Mouse (Mus musculus) MEL (cell line): Measurements from ENCODE around the gene Sipa1l1. TPM values are rescaled to one million over a fixed set of nuclear protein-coding genes. Genes with fewer than 3 reads are reported as not detected.

Source experiments
- DNase-seq: peaks from one replicate; pipeline ENCODE4 v3.0.0; 2011; ENCODE audit warnings: low read depth, low spot score
- H3K27ac ChIP-seq: 2 replicates; pipeline ENCODE4 v1.5.1; 2012; ENCODE audit warnings: low read depth, mild to moderate bottlenecking, control low read depth, low read length, moderate library complexity; ENCODE audit not compliant: control insufficient read depth
- H3K27me3 ChIP-seq, 2 experiments: fragments of 150-350 bp in 1 of 2; sonication (generic) in 1 of 2; 2 replicates each; pipeline ENCODE4 v1.6.1; 2012; ENCODE audit warnings: low read length in 2 of 2, mild to moderate bottlenecking in 2 of 2, improper control_type of control experiment in 1 of 2, moderate library complexity in 1 of 2; ENCODE audit not compliant: insufficient read depth in 2 of 2, control insufficient read depth in 1 of 2
- H3K36me3 ChIP-seq, 2 experiments: 2 replicates each; pipeline ENCODE4 v1.6.1; 2012 to 2014; ENCODE audit warnings: low read length in 2 of 2, improper control_type of control experiment in 1 of 2, inconsistent platforms in 1 of 2, mild to moderate bottlenecking in 1 of 2; ENCODE audit not compliant: insufficient read depth in 2 of 2, control insufficient read depth in 1 of 2
- H3K4me1 ChIP-seq, 2 experiments: fragments of 150-350 bp in 1 of 2; sonication (generic) in 1 of 2; 2 replicates each; pipeline ENCODE4 v1.6.1; 2012; ENCODE audit warnings: low read length in 2 of 2, improper control_type of control experiment in 1 of 2, mild to moderate bottlenecking in 1 of 2; ENCODE audit not compliant: insufficient read depth in 2 of 2, control insufficient read depth in 1 of 2
- H3K4me3 ChIP-seq, 2 experiments: fragments of 150-350 bp in 1 of 2; sonication (generic) in 1 of 2; 2 replicates each; pipeline ENCODE4 v1.5.1; 2012; ENCODE audit warnings: low read depth in 2 of 2, low read length in 2 of 2, mild to moderate bottlenecking in 2 of 2, moderate library complexity in 2 of 2, control low read depth in 1 of 2, improper control_type of control experiment in 1 of 2; ENCODE audit not compliant: control insufficient read depth in 1 of 2, insufficient read depth in 1 of 2
- H3K79me2 ChIP-seq: 2 replicates; pipeline ENCODE4 v1.6.1; 2012; ENCODE audit warnings: mild to moderate bottlenecking, low read length, moderate library complexity; ENCODE audit not compliant: control insufficient read depth, poor library complexity, insufficient read depth
- H3K9ac ChIP-seq: 2 replicates; pipeline ENCODE4 v1.6.1; 2012; ENCODE audit warnings: low read depth, mild to moderate bottlenecking, control low read depth, low read length, moderate library complexity; ENCODE audit not compliant: control insufficient read depth, poor library complexity, severe bottlenecking
- H3K9me3 ChIP-seq: fragments of 150-350 bp; sonication (generic); replicated peaks from 2 replicates; pipeline ENCODE4 v1.6.1; 2012; ENCODE audit warnings: mild to moderate bottlenecking, low read length, improper control_type of control experiment, moderate library complexity; ENCODE audit not compliant: insufficient read depth
- CTCF ChIP-seq, 3 experiments: IDR thresholded peaks in 2 of 3; conservative IDR thresholded peaks in 1 of 3; 2 replicates each; pipeline ENCODE4 v1.5.1; 2011 to 2012; ENCODE audit warnings: low read length in 3 of 3, low read depth in 2 of 3, mild to moderate bottlenecking in 2 of 3, improper control_type of control experiment in 1 of 3, inconsistent platforms in 1 of 3, mixed read lengths in 1 of 3, moderate library complexity in 1 of 3; ENCODE audit not compliant: control insufficient read depth in 1 of 3, insufficient read depth in 1 of 3, poor library complexity in 1 of 3, severe bottlenecking in 1 of 3
- GATA1 ChIP-seq: IDR thresholded peaks from 2 replicates; pipeline ENCODE4 v1.6.1; 2011; ENCODE audit warnings: low read depth, low read length, improper control_type of control experiment
- JUND ChIP-seq: IDR thresholded peaks from 2 replicates; pipeline ENCODE4 v1.6.1; 2011; ENCODE audit warnings: low read depth, mild to moderate bottlenecking, improper control_type of control experiment, low read length
- MAX ChIP-seq: IDR thresholded peaks from 2 replicates; pipeline ENCODE4 v1.6.1; 2011; ENCODE audit warnings: low read length, improper control_type of control experiment
- MEF2A ChIP-seq: IDR thresholded peaks from 2 replicates; pipeline ENCODE4 v1.6.1; 2014; ENCODE audit warnings: low read depth, mild to moderate bottlenecking, inconsistent platforms, low read length, improper control_type of control experiment; ENCODE audit not compliant: poor library complexity, insufficient replicate concordance, severe bottlenecking; ENCODE audit errors: extremely low read depth
- MXI1 ChIP-seq: IDR thresholded peaks from 2 replicates; pipeline ENCODE4 v1.6.1; 2011; ENCODE audit warnings: mild to moderate bottlenecking, low read depth, low read length, improper control_type of control experiment
- MYC ChIP-seq: IDR thresholded peaks from 2 replicates; pipeline ENCODE4 v1.6.1; 2011; ENCODE audit warnings: low read depth, mild to moderate bottlenecking, low read length, improper control_type of control experiment, moderate library complexity
- NRF1 ChIP-seq: IDR thresholded peaks from 2 replicates; pipeline ENCODE4 v1.6.1; 2014; ENCODE audit warnings: low read depth, mild to moderate bottlenecking, inconsistent platforms, low read length, improper control_type of control experiment, moderate library complexity; ENCODE audit not compliant: poor library complexity, insufficient read depth, severe bottlenecking
- POLR2A ChIP-seq, 2 experiments: IDR thresholded peaks; 2 replicates each; pipeline ENCODE4 v1.6.1; 2011 to 2012; ENCODE audit warnings: low read length in 2 of 2, mild to moderate bottlenecking in 2 of 2, control low read depth in 1 of 2, improper control_type of control experiment in 1 of 2, low read depth in 1 of 2, moderate library complexity in 1 of 2; ENCODE audit not compliant: control insufficient read depth in 1 of 2, insufficient read depth in 1 of 2, poor library complexity in 1 of 2
- POLR2AphosphoS2 ChIP-seq: IDR thresholded peaks from 2 replicates; pipeline ENCODE4 v1.6.1; 2011; ENCODE audit warnings: low read length, improper control_type of control experiment
- RAD21 ChIP-seq: IDR thresholded peaks from 2 replicates; pipeline ENCODE4 v1.6.1; 2011; ENCODE audit warnings: mild to moderate bottlenecking, low read depth, low read length, improper control_type of control experiment
- SMC3 ChIP-seq: IDR thresholded peaks from 2 replicates; pipeline ENCODE4 v1.6.1; 2011; ENCODE audit warnings: low read depth, low read length, improper control_type of control experiment
- TBP ChIP-seq: IDR thresholded peaks from 2 replicates; pipeline ENCODE4 v1.8.0; 2011; ENCODE audit warnings: low read depth, low read length, improper control_type of control experiment
- UBTF ChIP-seq: IDR thresholded peaks from 2 replicates; pipeline ENCODE4 v1.6.1; 2012; ENCODE audit warnings: low read depth, mild to moderate bottlenecking, inconsistent platforms, low read length, improper control_type of control experiment, moderate library complexity, borderline replicate concordance; ENCODE audit not compliant: insufficient read depth
- USF2 ChIP-seq, 2 experiments: IDR thresholded peaks; 2 replicates each; pipeline ENCODE4 v1.6.1; 2011 to 2012; ENCODE audit warnings: improper control_type of control experiment in 2 of 2, low read length in 2 of 2, borderline replicate concordance in 1 of 2, inconsistent platforms in 1 of 2, low read depth in 1 of 2, mild to moderate bottlenecking in 1 of 2; ENCODE audit not compliant: insufficient read depth in 1 of 2
- ZKSCAN1 ChIP-seq: IDR thresholded peaks from 2 replicates; pipeline ENCODE4 v1.6.1; 2012; ENCODE audit warnings: low read depth, mild to moderate bottlenecking, inconsistent platforms, low read length, improper control_type of control experiment, moderate library complexity
- polyA plus RNA-seq, 2 experiments: library from polyadenylated mRNA; stranded (reverse) in 1 of 2; unstranded in 1 of 2; fragments of >175 nt in 1 of 2; fragments of >200 nt in 1 of 2; gene quantifications; 2 replicates each; pipeline versions ENCODE4 v1.2.1 to v1.2.4; 2012; ENCODE audit warnings: low replicate concordance in 2 of 2, low read depth in 1 of 2; ENCODE audit not compliant: insufficient read length in 2 of 2, insufficient read depth in 1 of 2, missing spikeins in 1 of 2
- total RNA-seq: library from RNA; depleted of rRNA; stranded (reverse); fragments of 300-350 nt; gene quantifications from 2 replicates; pipeline ENCODE4 v1.2.3, GENCODE M21; 2012

Gene Sipa1l1
- total and polyA plus RNA-seq, 3 experiments, result 18.1 to 42.7 (median 19.3) TPM

DNA sequence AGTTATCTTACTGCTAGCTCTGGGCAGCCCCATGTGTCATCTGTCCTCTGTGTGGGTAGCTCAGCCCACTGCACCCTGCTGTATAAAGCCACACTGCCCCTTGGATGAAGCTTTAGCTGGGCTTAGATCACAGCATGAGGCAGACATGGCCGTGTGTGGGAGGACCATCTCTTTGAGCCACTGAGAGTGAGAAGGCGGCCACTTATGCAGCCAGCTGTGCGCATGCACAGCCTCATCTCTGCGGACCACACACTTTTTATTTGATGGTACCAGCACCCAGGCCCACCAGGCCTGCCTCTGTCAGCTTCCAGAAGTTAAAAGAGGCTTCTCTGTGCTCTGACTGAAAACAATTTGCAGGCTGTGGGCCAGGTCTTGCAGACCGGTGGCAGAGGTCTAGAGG, 308.7 kb downstream of the Sipa1l1 start:
- H3K9me3 ChIP-seq, result no peaks in the 10 kb centered on the region
- no peaks in the 10 kb centered on the region for H3K27me3 ChIP-seq
- no peak overlapping the region for H3K27ac ChIP-seq
- H3K4me1 ChIP-seq, result peaks cover 4 to 18% of the 10 kb centered on the region in 2 experiments
- no peaks in the 10 kb centered on the region for H3K79me2 ChIP-seq
- no peak for DNase-seq
- peaks cover 0 to 14% of the 10 kb centered on the region in 2 experiments; a peak in 2 of 4 replicates for H3K36me3 ChIP-seq
- no peak overlapping the region for H3K4me3 ChIP-seq
- TF ChIP-seq MYC (no peak), MXI1 (no peak), MAX (no peak), POLR2AphosphoS2 (no peak), ZKSCAN1 (no peak), SMC3 (no peak), JUND (no peak), UBTF (no peak)
- no peak overlapping the region for H3K9ac ChIP-seq

DNA sequence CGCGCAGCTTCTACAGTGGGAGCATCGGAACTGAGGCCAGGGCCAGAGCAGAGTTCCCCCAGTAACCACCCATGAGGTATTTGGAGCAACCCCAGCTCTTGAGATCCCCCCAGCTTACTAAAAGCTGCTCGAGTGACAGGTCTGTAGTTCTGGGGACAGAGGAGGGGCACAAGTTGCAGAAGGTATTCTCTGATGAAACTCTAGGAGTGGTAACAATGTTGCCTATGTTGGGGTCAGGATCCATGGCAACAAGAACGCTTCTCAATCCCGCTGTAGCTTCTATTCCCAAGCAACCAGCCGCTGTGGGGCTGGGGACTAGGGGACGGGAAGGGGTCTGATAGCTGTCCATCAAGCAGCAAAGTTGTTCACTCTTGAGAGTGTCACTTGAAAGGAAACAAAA, 309.1 kb downstream of the Sipa1l1 start:
- Histone ChIP-seq H3K79me2 (no peaks in the 10 kb centered on the region), H3K4me3 (no peak overlapping the region), H3K27ac (no peak overlapping the region), H3K9me3 (no peaks in the 10 kb centered on the region), H3K27me3 (no peaks in the 10 kb centered on the region), H3K4me1 (peaks cover 3 to 16% of the 10 kb centered on the region in 2 experiments), H3K9ac (no peak overlapping the region), H3K36me3 (peaks cover 0 to 11% of the 10 kb centered on the region in 2 experiments; a peak in 2 of 4 replicates)
- no peak for TF ChIP-seq MYC
- no peak for TF ChIP-seq POLR2A (IDR thresholded peaks at IDR 0.05; ENCODE audit: control insufficient read depth in 1 of 2, insufficient read depth in 1 of 2, low read depth in 1 of 2, low read length in 2 of 2, poor library complexity in 1 of 2)
- no peak for TF ChIP-seq USF2 (IDR thresholded peaks at IDR 0.05; ENCODE audit: borderline replicate concordance in 1 of 2, insufficient read depth in 1 of 2, low read depth in 1 of 2, low read length in 2 of 2)
- TF ChIP-seq RAD21, result no peak
- no peak for TF ChIP-seq JUND
- no peak for TF ChIP-seq NRF1
- no peak for DNase-seq

DNA sequence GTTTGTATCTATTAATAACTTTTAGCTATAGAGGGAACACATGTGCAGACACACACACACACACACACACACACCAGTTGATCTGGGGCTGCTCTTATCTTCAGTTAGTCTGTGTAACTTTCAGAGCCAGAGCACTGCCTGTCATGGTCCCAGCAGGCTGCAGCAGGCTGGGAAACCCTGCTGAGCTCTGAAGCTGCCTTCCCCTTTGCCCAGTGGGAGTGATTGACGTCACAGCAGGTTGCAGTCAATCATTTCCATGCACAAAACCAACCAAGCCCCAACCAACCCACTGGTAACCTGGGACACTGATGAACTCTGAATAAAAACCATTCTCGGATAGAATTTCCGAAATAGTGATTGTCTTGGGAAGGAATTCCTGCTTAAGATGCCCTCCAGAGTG, 310.3 kb downstream of the Sipa1l1 start:
- peaks cover 0 to 10% of the 10 kb centered on the region in 2 experiments; a peak in 3 of 4 replicates for H3K4me1 ChIP-seq
- H3K27me3 ChIP-seq, result no peaks in the 10 kb centered on the region; a peak in 1 of 4 replicates
- TF ChIP-seq CTCF (IDR thresholded peaks at IDR 0.05 in 2 of 3, conservative IDR thresholded peaks at IDR 0.05 in 1 of 3; ENCODE audit: control insufficient read depth in 1 of 3, insufficient read depth in 1 of 3, low read depth in 2 of 3, low read length in 3 of 3, poor library complexity in 1 of 3, severe bottlenecking in 1 of 3) (no peak), MEF2A (peak; percentile 51; the same call in 1 of the 2 replicates), TBP (no peak), GATA1 (0 out of 2 replicates have a peak, but pooled peaks have one; percentile 19)
- H3K9me3 ChIP-seq, result no peaks in the 10 kb centered on the region
- no peak overlapping the region for H3K9ac ChIP-seq
- no peak overlapping the region for H3K4me3 ChIP-seq
- DNase-seq, result peak; percentile 40
- peaks cover 0 to 5% of the 10 kb centered on the region in 2 experiments; a peak in 1 of 4 replicates for H3K36me3 ChIP-seq
- H3K79me2 ChIP-seq, result no peaks in the 10 kb centered on the region
- H3K27ac ChIP-seq, result no peak overlapping the region
